Mouse (Mus musculus) liver, embryonic 12.5 days (tissue): Measurements from ENCODE around the gene Cpeb3. TPM values are rescaled to one million over a fixed set of nuclear protein-coding genes. Genes with fewer than 3 reads are reported as not detected.
"Not testable (repeated sequence)": the region's sequence is repeated elsewhere in the genome, so short reads cannot be mapped to it uniquely, and the experiment has no call there.

Experiments
- ATAC-seq: fragments of 200-750 bp; cut with Nextera tagmentation; 2 replicates; pipeline ENCODE4 v1.8.0; 2017; ENCODE audit warnings: moderate number of reproducible peaks, mild to moderate bottlenecking, moderate library complexity
- H3K27ac ChIP-seq: fragments of 300-500 bp; sonication (generic); 2 replicates; pipeline ENCODE4 v1.5.1; 2016; ENCODE audit warnings: mild to moderate bottlenecking
- H3K27me3 ChIP-seq: fragments of 300-500 bp; sonication (generic); replicated peaks from 2 replicates; pipeline ENCODE4 v1.6.1; 2016; ENCODE audit warnings: mild to moderate bottlenecking, moderate library complexity
- H3K36me3 ChIP-seq: fragments of 300-500 bp; sonication (generic); 2 replicates; pipeline ENCODE4 v1.6.1; 2016; ENCODE audit warnings: mild to moderate bottlenecking, moderate library complexity
- H3K4me1 ChIP-seq: fragments of 300-500 bp; sonication (generic); 2 replicates; pipeline ENCODE4 v1.6.1; 2016
- H3K4me2 ChIP-seq: fragments of 300-500 bp; sonication (generic); 2 replicates; pipeline ENCODE4 v1.6.1; 2016; ENCODE audit warnings: mild to moderate bottlenecking, moderate library complexity
- H3K4me3 ChIP-seq: fragments of 300-500 bp; sonication (generic); 2 replicates; pipeline ENCODE4 v1.5.1; 2016; ENCODE audit warnings: mild to moderate bottlenecking, moderate library complexity
- H3K9ac ChIP-seq: fragments of 300-500 bp; sonication (generic); 2 replicates; pipeline ENCODE4 v1.6.1; 2016; ENCODE audit warnings: mild to moderate bottlenecking, moderate library complexity
- H3K9me3 ChIP-seq: fragments of 300-500 bp; sonication (generic); replicated peaks from 2 replicates; pipeline ENCODE4 v1.6.1; 2016; ENCODE audit warnings: mild to moderate bottlenecking, moderate library complexity
- WGBS: fragments of 180-500 bp; shearing (Covaris S2); methylation state at CpG from one replicate; pipeline ENCODE4 v1.1.7; 2016; ENCODE audit not compliant: insufficient replicate concordance; 5-methylcytosine and 5-hydroxymethylcytosine counted together
- polyA plus RNA-seq: library from polyadenylated mRNA; unstranded; fragments of >200 nt; fragmentation: Nextera tagmentation; extraction: Ambion mirVana; gene quantifications from 2 replicates; pipeline ENCODE4 v1.2.1, GENCODE M21; 2016

The Cpeb3 gene
- polyA plus RNA-seq, 1 experiment from 2014 or later: 3.2 TPM

GRCm38 (mm10) chr19:37135459-37135858 lies 72.9 kb downstream of the Cpeb3 start:
- H3K9me3 ChIP-seq, H3K27me3 ChIP-seq, H3K27ac ChIP-seq, H3K36me3 ChIP-seq, ATAC-seq, H3K4me3 ChIP-seq, H3K4me2 ChIP-seq, H3K4me1 ChIP-seq, H3K9ac ChIP-seq: not testable (repeated sequence)
- 80% methylated on average over 2 of the region's 2 CpGs for WGBS

- Histone ChIP-seq H3K27ac (no peak overlapping the region), H3K4me3 (no peak overlapping the region), H3K4me2 (no peak overlapping the region), H3K36me3 (no peaks in the 10 kb centered on the region), H3K9ac (no peak overlapping the region), H3K4me1 (peaks cover 2% of the 10 kb centered on the region), H3K27me3 (0 out of 2 replicates have a peak, but pooled peaks cover 3% of the 10 kb centered on the region), H3K9me3 (no peaks in the 10 kb centered on the region)
- no peak for ATAC-seq
- WGBS: 75% methylated on average over 4 of the region's 4 CpGs
Observed at GRCm38 (mm10) chr19:37133666-37134065, 74.7 kb downstream of the Cpeb3 start.

GRCm38 (mm10) chr19:37131660-37132059 lies 76.7 kb downstream of the Cpeb3 start:
- Histone ChIP-seq H3K36me3 (no peaks in the 10 kb centered on the region), H3K9me3 (no peaks in the 10 kb centered on the region), H3K4me2 (no peak overlapping the region), H3K27ac (no peak overlapping the region), H3K27me3 (0 out of 2 replicates have a peak, but pooled peaks cover 3% of the 10 kb centered on the region), H3K4me3 (no peak overlapping the region), H3K4me1 (peaks cover 6% of the 10 kb centered on the region), H3K9ac (no peak overlapping the region)
- 66% methylated on average over 1 of the region's 1 CpGs for WGBS
- no peak for ATAC-seq

GRCm38 (mm10) chr19:37128461-37128860 lies 79.9 kb downstream of the Cpeb3 start:
- no peaks in the 10 kb centered on the region for H3K36me3 ChIP-seq

GRCm38 (mm10) chr19:37127018-37127567 lies 81.3 kb downstream of the Cpeb3 start:
- H3K4me1 ChIP-seq: peaks cover 16% of the 10 kb centered on the region
- H3K4me2 ChIP-seq: no peak overlapping the region
- H3K36me3 ChIP-seq: no peaks in the 10 kb centered on the region
- H3K27me3 ChIP-seq: 0 out of 2 replicates have a peak, but pooled peaks cover 3% of the 10 kb centered on the region
- H3K27ac ChIP-seq: no peak overlapping the region
- no peaks in the 10 kb centered on the region for H3K9me3 ChIP-seq
- no peak for ATAC-seq
- 70% methylated on average over 5 of the region's 5 CpGs for WGBS
- no peak overlapping the region for H3K9ac ChIP-seq
- H3K4me3 ChIP-seq: no peak overlapping the region

More at GRCm38 (mm10) chr19:37128461-37128860, 79.9 kb downstream of the Cpeb3 start:
- no peak overlapping the region for H3K4me3 ChIP-seq
- H3K27me3 ChIP-seq: 0 out of 2 replicates have a peak, but pooled peaks cover 3% of the 10 kb centered on the region
- H3K27ac ChIP-seq: no peak overlapping the region
- WGBS: 53% methylated on average over 4 of the region's 4 CpGs
- H3K4me1 ChIP-seq: peaks cover 16% of the 10 kb centered on the region
- ATAC-seq: no peak
- H3K4me2 ChIP-seq: no peak overlapping the region
- H3K9me3 ChIP-seq: no peaks in the 10 kb centered on the region
- H3K9ac ChIP-seq: no peak overlapping the region

GRCm38 (mm10) chr19:37124961-37125360 lies 83.4 kb downstream of the Cpeb3 start:
- no peak overlapping the region for H3K27ac ChIP-seq
- H3K27me3 ChIP-seq: no peaks in the 10 kb centered on the region
- ATAC-seq: 0 out of 2 replicates have a peak, but pooled peaks have one; percentile 42

GRCm38 (mm10) chr19:37119281-37119680 lies 89.1 kb downstream of the Cpeb3 start:
- Histone ChIP-seq H3K4me2 (no peak overlapping the region), H3K9me3 (no peaks in the 10 kb centered on the region), H3K9ac (no peak overlapping the region), H3K36me3 (no peaks in the 10 kb centered on the region), H3K27ac (no peak overlapping the region), H3K4me1 (peaks cover under 1% of the 10 kb centered on the region; the same call in 1 of the 2 replicates), H3K4me3 (no peak overlapping the region), H3K27me3 (no peaks in the 10 kb centered on the region)
- ATAC-seq: no peak
- 56% methylated on average over 2 of the region's 2 CpGs for WGBS

More at GRCm38 (mm10) chr19:37124961-37125360, 83.4 kb downstream of the Cpeb3 start:
- Histone ChIP-seq H3K9me3 (no peaks in the 10 kb centered on the region), H3K36me3 (no peaks in the 10 kb centered on the region), H3K4me3 (no peak overlapping the region), H3K4me2 (no peak overlapping the region), H3K4me1 (peaks cover 16% of the 10 kb centered on the region), H3K9ac (no peak overlapping the region)

- WGBS: 72% methylated on average over 1 of the region's 1 CpGs
- ATAC-seq: no peak
- Histone ChIP-seq H3K4me3 (no peak overlapping the region), H3K36me3 (no peaks in the 10 kb centered on the region), H3K27ac (no peak overlapping the region), H3K4me1 (no peaks in the 10 kb centered on the region), H3K9me3 (no peaks in the 10 kb centered on the region), H3K27me3 (no peaks in the 10 kb centered on the region), H3K9ac (no peak overlapping the region), H3K4me2 (no peak overlapping the region)
Observed at GRCm38 (mm10) chr19:37115824-37116223, 92.6 kb downstream of the Cpeb3 start.

GRCm38 (mm10) chr19:37115374-37115773 lies 93.0 kb downstream of the Cpeb3 start:
- no peak for ATAC-seq
- 82% methylated on average over 8 of the region's 8 CpGs for WGBS
- Histone ChIP-seq H3K4me3 (no peak overlapping the region), H3K27ac (no peak overlapping the region), H3K4me1 (no peaks in the 10 kb centered on the region), H3K4me2 (no peak overlapping the region), H3K9ac (no peak overlapping the region), H3K9me3 (no peaks in the 10 kb centered on the region), H3K27me3 (no peaks in the 10 kb centered on the region), H3K36me3 (no peaks in the 10 kb centered on the region)

GRCm38 (mm10) chr19:37111831-37112230 lies 96.6 kb downstream of the Cpeb3 start:
- Histone ChIP-seq H3K4me1 (no peaks in the 10 kb centered on the region), H3K27me3 (no peaks in the 10 kb centered on the region), H3K9ac (no peak overlapping the region), H3K36me3 (no peaks in the 10 kb centered on the region), H3K27ac (no peak overlapping the region), H3K9me3 (no peaks in the 10 kb centered on the region), H3K4me2 (no peak overlapping the region), H3K4me3 (no peak overlapping the region)
- no peak for ATAC-seq
- 80% methylated on average over 6 of the region's 6 CpGs for WGBS

- no peaks in the 10 kb centered on the region for H3K36me3 ChIP-seq
- no peak for ATAC-seq
- no peaks in the 10 kb centered on the region for H3K27me3 ChIP-seq
- H3K27ac ChIP-seq: no peak overlapping the region
- H3K4me1 ChIP-seq: no peaks in the 10 kb centered on the region
- no peak overlapping the region for H3K9ac ChIP-seq
- H3K9me3 ChIP-seq: no peaks in the 10 kb centered on the region
- H3K4me3 ChIP-seq: no peak overlapping the region
- WGBS: 17% methylated on average over 1 of the region's 1 CpGs
- no peak overlapping the region for H3K4me2 ChIP-seq
Observed at GRCm38 (mm10) chr19:37110494-37110893, 97.9 kb downstream of the Cpeb3 start.

- H3K4me3 ChIP-seq: no peak overlapping the region
- WGBS: 67% methylated on average over 4 of the region's 4 CpGs
- H3K27me3 ChIP-seq: no peaks in the 10 kb centered on the region
- no peak overlapping the region for H3K9ac ChIP-seq
- H3K4me1 ChIP-seq: no peaks in the 10 kb centered on the region
- no peaks in the 10 kb centered on the region for H3K36me3 ChIP-seq
- ATAC-seq: no peak
- H3K9me3 ChIP-seq: no peaks in the 10 kb centered on the region
- H3K4me2 ChIP-seq: no peak overlapping the region
- no peak overlapping the region for H3K27ac ChIP-seq
Observed at GRCm38 (mm10) chr19:37109853-37110252, 98.5 kb downstream of the Cpeb3 start.

GRCm38 (mm10) chr19:37100689-37101088 lies 107.7 kb downstream of the Cpeb3 start:
- Histone ChIP-seq H3K36me3 (no peaks in the 10 kb centered on the region), H3K4me1 (peaks cover 22% of the 10 kb centered on the region), H3K27ac (peak overlapping the region; percentile 53; the same call in 1 of the 2 replicates), H3K9me3 (no peaks in the 10 kb centered on the region), H3K9ac (0 out of 2 replicates have a peak overlapping the region, but pooled peaks have one; percentile 24), H3K4me2 (peak overlapping the region; percentile 37; the same call in 1 of the 2 replicates), H3K27me3 (no peaks in the 10 kb centered on the region), H3K4me3 (no peak overlapping the region)
- WGBS: 51% methylated on average over 2 of the region's 2 CpGs
- ATAC-seq: peak; percentile 100
